Mouse (Mus musculus) thymus, postnatal 14 days (tissue): ENCODE data around the gene Ccdc24.

Experiments used
- DNase-seq: peaks from one replicate; pipeline ENCODE4 v3.0.0; 2021

Ccdc24 gene

DNA sequence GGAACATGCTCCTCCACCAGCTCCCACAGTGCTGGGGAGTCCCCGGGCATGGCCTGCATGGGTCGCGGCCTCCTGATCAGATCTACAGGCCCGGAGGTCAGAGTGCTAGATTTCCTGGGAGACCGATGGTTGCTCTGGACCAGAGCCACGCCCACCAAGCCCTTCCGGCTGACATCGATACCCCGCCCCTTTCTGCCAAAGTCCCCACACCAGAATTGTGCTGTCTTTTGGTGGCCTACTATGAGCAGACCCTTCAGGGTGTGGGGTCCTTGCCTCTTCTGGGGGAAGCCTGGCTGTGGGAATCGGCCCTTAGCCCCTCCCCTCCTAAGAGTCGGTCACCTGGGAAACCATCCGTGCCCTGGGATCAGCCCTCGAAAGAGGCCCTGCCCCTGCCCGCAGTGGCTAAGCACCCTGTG lies at the start of gene Ccdc24:
Ccdc24 (minus strand) TSS at position 87 of the 416 bp plus-strand sequence.
- no peak for DNase-seq

DNA sequence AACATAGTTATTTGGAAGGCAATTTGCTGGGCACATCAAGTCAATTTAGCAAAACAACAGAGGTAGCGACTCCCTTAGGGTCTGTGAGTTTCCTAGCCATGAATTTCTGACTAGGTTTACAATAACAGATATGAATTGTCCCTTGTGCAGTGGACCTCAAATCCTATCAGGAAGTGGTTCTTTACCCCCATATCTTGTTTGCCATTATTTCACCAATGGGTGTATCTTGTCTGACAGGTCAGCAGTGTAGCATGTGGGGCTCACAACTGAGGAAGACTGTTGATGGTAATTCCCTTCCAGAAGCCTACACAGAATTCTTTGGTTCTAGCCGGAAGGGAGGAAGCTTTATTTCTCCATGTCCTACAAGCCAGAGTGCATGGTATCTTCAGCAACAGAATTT lies 49.0 kb upstream of the Ccdc24 start:
- no peak for DNase-seq

DNA sequence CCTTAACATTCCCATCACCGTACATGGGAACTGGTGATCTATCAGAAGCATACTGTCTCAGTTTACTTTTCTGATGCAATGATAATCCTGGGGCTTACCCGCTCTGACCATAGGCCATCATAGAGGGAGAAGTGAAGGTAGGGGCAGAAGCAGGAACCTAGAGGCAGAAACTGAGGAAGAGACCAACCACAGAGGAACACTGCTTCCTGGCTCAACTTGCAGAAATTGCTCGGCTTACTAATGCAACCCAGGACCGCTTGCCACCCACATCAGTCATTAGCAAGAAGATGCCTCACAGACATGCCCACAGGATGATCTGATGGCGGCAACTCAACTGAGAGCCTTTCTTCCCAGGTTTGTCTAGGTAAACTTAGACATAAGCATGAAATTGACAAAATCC lies 46.4 kb upstream of the Ccdc24 start:
- DNase-seq = no peak

DNA sequence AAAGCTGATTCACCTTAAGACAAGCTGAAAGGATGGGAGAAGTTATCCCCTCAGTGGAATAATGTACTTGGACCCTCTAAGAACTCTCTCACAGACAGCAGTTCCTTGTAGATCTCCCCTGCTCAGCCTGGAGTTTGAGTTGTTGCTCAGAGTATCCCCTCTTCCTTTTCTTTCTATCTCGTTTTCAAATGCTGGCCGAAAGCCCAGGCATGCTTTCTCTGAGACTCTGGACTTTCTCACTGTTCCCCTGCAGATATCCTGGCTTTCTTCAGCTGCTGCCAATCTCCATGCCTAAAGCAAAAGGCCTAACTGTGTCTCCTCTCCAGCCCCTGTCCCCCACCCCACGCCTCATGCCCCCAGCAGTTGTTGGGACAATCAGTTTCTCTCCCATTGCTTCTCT lies 45.9 kb upstream of the Ccdc24 start:
- DNase-seq = no peak

DNA sequence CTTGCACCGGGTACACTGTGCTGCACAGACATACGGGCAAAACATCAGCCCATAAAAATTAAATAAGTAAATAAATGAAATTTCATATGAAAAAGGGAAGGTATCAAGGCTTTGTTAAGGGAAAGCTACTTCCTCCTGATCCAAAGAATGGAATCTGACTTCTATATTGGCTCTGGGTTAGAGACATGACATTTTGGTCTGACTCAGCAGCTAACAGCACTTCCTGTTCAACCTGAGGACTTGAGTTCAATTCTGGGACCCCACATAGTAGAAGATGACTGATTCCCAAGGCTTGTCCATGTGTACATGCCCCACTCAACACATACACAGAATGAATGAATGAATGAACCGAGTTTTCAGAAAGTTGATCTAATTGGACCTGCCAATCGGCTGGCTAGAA lies 45.5 kb upstream of the Ccdc24 start:
- no peak for DNase-seq

DNA sequence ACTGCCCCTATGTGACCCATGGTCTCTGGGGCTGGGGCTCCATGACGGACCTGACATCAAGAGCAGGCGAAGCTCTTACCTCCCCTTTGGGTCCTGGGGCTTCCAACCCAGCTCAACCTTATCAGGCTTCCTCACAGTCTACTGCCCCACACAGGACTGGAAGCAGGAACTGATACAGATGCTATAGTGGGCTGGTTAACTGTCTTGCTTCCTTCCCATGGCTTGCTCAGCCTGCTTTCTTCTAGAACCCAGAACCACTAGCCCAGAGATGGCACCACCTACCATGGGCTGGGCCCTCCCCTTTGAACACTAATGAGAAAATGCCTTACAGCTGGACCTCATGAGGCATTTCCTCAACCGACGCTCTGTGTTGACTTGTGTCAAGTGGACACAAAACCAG lies 45.0 kb upstream of the Ccdc24 start:
- DNase-seq = no peak

DNA sequence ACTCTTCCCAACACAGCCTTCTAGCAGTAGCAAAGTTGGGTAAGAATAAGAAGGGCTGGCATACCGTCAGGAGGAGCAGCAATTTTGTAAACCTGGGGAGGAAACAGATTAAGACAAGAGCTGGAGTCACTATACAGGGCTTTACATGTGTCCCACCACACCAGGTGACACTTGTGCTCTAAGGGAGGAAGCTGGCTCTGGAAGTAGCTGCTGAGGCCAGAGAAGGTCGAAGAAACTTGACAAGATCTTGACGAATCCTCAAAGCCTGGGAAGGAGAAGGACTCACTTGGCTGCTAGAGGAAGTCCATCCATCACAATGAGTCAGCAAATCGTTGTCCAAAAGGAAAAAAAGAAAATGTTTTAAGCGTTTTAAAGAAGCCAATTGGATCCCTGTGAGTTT lies 44.0 kb upstream of the Ccdc24 start:
- DNase-seq = no peak

DNA sequence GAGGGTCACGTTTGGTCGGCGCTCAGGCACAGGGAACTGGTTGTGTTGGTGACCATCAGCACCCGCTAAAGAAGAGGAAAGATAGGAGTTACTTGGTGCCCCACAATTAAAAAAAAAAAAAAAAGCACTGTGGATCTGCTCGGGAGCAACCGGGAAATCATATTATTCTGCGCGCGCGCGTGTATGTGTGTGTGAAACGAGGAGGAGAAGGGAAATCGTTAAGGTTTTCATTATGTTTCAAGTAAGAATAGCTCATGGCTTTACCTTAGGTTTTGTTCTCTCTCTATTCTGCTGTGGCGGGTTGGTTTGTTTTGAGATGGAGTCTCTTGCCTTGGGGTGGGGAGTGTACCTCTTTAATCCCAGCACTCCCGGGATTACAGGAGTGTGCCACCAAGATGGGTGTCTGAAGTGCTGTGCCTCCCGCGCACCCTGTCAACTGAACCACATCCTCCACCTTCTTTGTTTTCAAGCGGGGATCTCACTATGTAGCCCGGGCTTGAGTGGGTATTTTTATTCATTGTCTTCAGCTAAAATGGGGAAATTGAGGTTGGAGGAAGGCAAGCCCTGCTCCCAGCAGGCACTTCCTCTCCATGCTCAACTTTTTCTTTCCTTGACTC lies 43.2 kb upstream of the Ccdc24 start:
- DNase-seq = peak; percentile 39

DNA sequence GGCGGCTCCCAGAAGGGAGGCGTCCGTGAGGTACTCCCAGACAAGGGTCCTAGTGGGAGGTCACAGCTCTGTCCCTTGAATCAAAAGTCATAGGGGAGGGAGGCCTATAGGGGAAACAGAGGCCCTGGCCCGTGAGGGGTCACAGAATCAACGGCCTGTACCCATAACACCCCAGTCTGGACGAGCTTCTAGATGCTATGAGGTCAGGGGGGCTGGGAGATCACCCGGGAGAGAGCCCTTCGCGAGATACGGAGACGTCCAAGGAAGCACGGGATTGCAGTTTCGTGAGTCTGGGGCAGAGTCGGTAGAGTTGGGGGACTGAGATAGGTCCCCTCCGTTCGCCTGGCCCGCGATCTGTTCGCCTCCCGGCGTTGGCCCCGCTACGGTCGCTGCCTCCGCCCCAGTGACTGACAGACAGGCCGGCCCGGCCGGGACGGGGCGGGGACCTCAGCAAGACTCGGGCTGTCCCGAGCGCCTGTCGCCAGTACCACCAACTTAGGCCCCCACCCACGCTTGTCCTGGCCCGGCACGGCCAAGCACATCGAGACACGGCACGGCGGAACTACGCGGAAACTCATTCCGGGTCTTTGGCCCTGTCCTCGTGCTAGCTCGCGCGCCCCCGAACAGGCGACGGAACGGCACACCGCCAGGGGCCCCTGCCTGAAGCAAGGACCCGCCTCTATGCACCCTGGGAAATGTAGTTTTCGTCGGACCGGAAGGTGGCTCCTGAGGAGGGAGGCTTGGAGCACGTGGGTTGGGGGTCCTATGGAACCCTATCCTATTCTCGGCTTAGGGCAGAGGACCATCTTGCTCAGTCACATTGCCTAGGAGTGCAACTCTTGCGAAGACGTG lies 42.5 kb upstream of the Ccdc24 start, which contains the start of gene Ipo13:
Ipo13 (minus strand) TSS at position 409 of the 852 bp plus-strand sequence.
- DNase-seq = peak; percentile 95

DNA sequence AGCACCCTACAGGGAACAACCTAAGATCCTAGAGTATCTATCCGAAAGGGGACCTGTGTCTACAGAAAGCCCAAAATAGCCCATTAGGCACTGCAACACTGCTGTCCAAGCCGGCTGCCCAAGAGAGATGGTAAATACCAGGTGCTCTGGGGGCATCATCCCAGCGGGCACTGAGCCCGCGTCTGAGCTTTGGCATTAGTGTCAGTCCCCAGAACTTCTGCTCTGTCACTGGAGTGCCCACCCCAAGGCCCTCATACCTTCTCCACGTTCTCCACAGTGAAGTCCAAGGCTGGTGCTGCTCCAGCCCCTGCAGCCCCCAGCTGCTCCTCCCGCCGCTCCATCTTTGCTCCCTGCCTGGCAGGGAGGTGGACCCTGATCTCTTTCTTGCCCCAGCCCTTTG lies 41.7 kb upstream of the Ccdc24 start:
- DNase-seq = no peak

DNA sequence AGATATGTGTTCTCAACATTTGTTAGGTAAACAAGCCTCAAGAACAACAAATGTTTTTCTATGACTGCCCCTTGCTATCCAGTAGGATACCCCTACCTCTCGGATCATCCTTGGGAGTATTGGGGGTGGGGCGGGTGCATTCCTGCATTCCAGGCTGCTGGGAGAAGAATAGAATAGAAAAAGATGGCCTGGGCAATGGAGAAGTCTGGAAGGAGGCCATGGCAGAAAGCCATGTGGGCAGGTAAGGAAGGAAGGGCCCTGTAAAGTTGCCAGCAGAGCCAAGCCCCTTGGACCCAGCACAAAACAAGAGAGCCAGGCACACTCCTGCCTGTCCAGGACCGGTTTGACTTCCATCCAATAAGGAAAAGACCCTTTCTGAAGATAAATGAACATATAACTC lies 41.1 kb upstream of the Ccdc24 start:
- DNase-seq = no peak

DNA sequence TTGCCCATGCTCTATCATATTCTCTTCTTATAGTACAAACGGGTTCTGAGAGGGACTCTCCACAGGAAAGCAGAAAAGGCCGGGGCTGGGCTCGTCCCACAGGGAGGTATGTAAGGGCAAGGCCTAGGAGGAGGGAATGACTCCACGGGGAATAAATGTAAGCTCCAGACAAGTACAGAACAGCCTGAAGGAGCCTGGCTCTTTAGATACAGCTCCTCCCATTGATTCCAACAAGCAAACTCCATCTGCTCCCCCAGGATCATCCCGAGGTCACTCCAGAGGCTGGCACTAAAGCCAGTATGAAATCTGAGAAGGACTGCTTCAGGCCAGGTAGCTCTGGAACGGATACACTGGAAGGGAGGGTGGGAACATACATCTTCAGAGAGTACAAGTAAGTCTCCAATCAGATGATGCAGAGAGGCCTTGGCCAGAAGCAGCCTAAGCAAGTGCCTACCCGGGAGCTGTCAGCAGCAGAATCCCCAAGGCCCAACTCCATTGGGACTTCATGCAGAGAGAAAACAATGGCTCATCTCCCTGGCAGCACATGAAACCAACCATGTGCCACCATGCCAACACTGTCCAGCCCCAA lies 40.4 kb upstream of the Ccdc24 start:
- no peak for DNase-seq

DNA sequence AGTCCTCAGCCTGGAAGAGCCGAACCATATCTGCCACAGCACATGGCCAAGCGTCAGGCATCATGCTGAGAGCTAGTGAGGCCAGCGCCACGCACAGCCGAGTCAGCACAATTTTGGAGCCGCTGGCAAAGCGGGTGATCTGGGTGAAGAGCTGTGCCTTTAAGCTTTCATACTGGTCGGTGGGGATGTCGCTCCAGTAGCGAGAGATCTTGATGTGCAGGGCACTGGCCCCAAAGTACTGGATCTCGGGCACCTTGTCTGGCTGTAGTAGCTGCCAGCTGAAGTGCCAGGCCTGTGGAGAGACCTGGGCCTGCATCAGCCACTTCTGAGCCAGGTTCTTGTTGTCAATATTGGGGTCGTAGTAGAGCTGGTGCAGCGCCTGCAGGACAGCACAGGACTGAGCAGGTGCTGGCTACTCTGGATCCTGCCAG lies 39.8 kb upstream of the Ccdc24 start:
- no peak for DNase-seq

DNA sequence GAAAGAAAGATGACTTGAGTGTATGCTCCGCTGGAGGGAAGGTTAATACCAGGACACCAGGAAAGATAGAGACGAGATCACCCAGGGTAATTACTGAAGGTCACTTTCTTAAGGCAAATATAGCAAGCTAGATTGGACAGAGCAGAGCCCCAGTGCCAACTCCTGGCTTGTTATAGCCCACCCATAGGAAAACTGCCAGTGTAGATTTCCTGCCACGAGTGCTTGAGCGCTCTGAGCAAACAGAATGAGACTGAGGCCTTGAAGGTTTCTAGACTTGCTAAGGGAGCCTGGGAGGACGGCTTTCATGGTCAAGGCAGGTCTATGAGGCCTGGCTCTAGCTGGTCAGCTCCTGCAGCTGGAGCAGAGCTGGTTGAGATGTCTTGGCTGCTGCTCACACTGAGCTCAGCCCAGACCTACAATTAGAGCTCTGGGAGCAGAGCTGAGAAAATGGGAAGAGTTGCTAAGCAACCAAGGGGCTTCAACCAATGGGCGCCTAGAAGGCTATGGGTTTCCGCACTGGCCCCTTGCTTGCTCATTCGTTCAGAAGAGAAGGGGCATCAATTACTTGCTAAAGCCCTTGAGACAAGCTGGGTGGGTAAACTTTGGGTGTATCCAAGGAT lies 36.6 kb upstream of the Ccdc24 start:
- DNase-seq = no peak

DNA sequence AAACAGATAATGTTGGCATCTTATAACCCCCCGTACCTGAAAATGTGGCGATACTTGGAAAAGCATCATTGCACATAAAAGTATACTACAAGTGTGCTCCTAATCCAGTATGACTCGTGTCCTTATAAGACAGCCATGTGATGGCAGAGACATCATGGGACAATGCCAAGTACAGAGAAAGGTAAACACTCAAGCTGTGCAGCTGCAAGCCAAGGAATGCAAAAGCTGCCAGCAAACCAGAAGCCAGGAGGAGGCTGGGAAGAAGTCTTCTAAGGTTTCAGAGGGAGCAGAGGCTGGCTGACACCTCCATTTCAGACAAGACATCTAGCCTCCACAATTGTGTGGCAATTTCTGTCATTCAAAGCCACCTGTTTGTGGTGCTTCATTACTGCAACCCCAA lies 33.8 kb upstream of the Ccdc24 start:
- DNase-seq = no peak

DNA sequence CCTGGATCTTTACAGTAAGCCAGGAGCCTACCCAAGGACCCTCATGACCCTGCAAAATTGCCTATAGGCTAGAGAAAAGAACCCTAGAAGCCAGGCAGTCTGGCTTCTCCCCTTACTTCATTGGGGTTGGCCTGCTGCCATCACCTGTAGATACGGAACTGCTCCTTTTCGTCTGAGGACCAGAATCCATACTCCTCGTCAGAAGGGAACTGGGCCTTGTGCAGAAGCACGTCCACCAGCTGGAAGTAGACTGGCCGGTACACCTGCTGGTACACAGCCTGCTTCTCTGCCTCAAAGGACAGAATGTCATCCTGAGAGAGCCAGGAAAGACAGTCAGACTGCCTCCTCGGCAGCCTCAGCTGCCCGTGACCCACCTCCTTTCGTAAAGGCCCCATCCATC lies 32.4 kb upstream of the Ccdc24 start:
- no peak for DNase-seq

DNA sequence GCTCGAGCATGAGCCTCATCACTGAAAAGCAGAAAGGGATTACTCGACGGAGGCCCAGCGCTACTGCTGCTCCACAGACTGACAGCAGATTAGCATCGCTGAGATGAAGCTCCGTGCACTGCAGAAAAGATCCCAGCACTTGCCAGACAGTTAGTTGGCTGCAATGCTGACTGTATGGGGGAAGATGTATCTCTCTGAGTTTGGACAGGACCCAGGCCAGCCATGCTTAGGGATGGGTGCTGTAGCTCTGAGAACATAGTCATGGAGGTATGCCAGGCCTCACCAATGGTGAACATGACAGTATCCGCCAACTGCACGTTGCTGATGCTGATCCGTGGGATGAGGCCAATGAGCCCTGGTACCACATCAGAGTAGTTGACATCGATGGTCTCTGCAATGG lies 31.7 kb upstream of the Ccdc24 start:
- DNase-seq = no peak

DNA sequence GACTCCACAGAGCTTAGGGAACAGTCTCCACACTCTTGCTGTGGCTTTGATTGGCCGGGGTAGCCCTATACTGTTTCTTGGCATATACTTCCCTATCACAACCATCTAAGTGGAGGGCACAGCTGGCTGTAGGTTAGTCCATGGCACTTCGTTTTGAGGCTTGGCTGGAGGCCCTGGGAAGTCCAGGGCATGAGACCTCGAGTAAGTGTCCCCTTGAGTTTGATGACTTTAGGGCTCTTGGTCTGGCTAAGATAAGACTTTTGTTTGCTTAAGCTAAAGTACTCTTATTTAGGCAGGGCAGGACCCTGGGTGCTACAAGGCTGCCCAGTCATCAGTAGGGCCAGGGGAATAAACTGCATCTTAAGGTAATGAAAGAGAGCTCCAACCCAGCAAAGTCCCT lies 25.8 kb upstream of the Ccdc24 start:
- no peak for DNase-seq

DNA sequence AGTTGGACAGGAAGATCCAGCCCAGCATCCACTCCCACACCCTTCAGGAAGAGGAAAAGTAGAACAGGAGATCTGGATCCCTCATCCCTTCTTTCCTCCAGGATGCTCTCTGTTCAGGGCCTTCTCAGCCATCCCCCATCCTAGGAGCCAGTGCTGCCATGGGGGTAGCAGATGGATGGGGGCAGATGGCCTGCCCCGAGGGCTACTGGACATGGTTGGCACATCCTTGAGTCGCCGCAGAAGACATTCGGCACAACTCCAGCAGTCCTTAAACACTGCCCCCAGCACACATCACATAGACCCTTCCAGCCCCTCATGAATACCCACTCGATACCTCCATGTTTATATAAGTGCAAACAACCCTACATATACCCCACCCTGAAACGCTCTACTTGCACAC lies 23.7 kb upstream of the Ccdc24 start:
- no peak for DNase-seq

DNA sequence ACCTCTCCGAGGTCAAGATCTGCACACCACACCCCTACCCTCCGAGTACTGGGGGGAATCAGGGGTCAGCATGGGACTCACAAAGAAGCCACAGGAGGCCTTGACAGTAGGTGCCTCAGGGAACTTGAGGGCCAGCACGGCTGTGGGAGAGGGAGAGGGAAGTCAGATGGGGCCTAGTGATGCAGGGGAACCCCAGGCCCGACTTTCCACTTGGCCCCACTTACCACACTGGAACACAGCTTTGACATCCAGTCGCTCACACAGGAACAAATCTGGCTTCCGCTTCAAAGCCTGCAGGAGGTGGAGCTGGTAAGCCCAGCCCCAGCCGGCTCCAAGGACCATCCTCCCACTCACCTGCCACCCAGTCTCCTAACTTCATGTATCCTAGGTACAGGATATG lies 23.0 kb upstream of the Ccdc24 start:
- no peak for DNase-seq

DNA sequence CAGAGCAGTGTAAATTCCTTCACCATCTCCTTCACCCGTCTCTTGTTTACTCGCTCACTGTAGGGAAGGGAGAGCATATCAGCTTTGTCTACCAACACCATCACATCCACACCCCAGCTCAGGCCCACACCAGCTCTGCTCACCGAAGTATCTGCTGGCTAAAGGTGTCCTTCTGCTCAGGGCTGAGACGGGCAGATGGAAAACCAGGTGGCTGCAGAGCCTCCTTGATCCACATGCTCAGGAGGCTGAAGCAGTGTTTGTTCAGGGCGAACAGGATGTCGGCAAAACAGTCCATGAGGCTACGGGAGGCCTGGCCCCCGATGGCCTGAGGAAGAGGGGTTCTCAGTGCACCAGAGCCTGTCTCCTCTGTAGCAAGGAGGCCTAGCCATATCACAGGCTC lies 22.2 kb upstream of the Ccdc24 start:
- DNase-seq = no peak

DNA sequence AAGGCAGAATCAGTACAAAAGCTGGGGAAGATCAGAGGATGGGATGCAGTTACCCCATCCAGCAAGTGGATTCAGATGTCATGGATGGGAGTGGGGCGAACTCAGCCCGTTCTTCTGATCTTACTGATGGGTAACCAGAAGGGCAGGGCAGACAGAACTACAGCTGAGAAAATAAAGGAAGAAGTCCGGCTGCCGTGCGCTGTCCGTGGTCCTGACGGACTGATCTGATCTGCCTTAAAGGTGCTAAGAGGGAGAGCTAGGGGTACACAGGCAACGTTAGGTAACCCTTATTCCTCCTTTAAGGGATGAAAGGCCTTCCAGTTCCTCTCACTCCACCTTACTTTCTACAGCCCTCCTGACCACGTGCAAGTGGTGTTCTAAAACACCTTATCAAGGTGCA lies 21.0 kb upstream of the Ccdc24 start:
- DNase-seq = peak; percentile 73

DNA sequence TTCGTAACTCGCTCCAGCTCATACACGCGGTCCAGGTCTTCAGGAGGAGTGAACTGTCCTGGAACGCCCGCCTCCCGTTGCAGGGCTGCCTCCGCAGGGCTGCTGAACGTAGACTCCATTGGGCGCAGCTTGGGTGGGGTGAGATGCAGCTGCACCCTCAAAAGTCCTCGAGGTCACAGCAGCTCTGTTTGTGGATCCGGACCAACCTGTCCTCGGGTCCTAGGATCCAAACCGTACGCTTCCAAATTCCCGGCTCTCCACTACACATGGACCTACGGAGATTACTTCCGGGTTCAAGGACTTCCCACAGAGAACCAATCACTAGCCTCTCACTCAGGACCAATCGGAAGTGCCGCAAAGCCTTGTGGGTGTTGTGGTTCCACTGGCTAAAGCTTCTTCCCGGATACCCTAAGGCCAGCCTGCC lies 19.4 kb upstream of the Ccdc24 start, which contains the start of gene Dph2:
Dph2 (minus strand) TSS at position 295 of the 424 bp plus-strand sequence.
- DNase-seq = peak; percentile 82

DNA sequence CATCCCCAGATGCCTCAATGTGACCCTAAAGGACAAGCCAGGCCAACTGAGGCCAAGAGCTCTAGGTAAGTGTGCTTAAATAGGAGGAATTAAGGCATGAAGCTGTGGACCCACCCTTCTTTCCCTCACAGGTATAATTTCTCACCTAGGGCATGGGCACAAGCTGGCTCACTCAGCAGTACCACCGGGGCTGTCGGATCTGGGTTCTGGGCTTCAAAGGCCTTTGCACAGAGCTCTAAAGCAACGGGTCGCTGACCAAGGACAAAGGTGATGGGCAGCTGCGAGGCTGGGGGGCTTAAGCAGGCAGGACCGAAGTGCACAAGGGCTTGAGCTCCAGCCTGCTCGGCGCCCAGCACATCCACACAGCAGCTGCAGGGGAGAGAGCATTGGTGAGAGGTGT lies 18.4 kb upstream of the Ccdc24 start:
- DNase-seq = no peak
